22 mouse cellular contexts compared by ENCODE assay signal in the genomic region with DNA sequence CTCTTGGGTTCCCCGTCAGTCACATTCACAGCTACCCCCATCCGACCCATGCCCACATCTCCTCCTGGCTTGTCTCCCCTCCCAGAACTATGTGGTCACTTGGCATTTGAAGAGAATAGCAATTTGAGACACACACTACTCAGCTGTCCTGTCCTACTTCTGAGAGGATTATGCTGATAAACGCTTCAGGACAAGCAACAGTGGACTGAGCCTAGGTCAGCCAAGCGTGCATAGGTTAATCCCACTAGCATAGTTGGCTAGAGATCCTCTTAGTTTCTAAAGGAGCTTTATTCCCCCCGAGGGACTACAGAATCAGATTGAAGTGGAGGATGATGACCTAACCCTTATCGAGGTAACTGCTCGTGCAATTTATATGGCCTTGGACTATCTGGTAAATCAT.
"Had no signal": no experiment of that assay in that cellular context is flagged by ENCODE, and none has a peak within 500 bp of the region (broad histone marks: within the 10 kb centered on the region; RNA-seq: fewer than 3 reads in every experiment).

No protein-coding gene starts in this region.

- ATAC-seq: liver, postnatal 0 days; lung, postnatal 0 days; midbrain, embryonic 16.5 days had no signal

- DNase-seq: liver, embryonic 13.5 days; liver, postnatal 0 days; lung, adult 2 months; lung, postnatal 14 days; lung, postnatal 36 days; midbrain, embryonic 14.5 days; right cerebral cortex, adult 18-20 months; right cerebral cortex, postnatal 25 days; thymus, adult 2 months; thymus, postnatal 25 days; thymus, postnatal 4 days had no signal

- H3K4me3 ChIP-seq: liver, embryonic 13.5 days; liver, embryonic 15.5 days; lung, embryonic 15.5 days; megakaryocyte, embryonic 14.5 days; midbrain, embryonic 12.5 days; myocyte; neural tube, embryonic 13.5 days; neural tube, embryonic 15.5 days; stomach, embryonic 15.5 days had no signal

- H3K9me3 ChIP-seq: liver, embryonic 13.5 days; liver, embryonic 15.5 days; lung, embryonic 15.5 days; megakaryocyte, embryonic 14.5 days; midbrain, embryonic 12.5 days; neural tube, embryonic 13.5 days; neural tube, embryonic 15.5 days; stomach, embryonic 15.5 days had no signal

- H3K9ac ChIP-seq: liver, embryonic 13.5 days; liver, embryonic 15.5 days; liver, postnatal 0 days; lung, embryonic 15.5 days; midbrain, embryonic 12.5 days; neural tube, embryonic 13.5 days; neural tube, embryonic 15.5 days; stomach, embryonic 15.5 days had no signal

- H3K27ac ChIP-seq: liver, embryonic 13.5 days; liver, embryonic 15.5 days; lung, embryonic 15.5 days; macrophage; midbrain, embryonic 12.5 days; neural tube, embryonic 13.5 days; neural tube, embryonic 15.5 days; stomach, embryonic 15.5 days had no signal

- H3K36me3 ChIP-seq: liver, embryonic 13.5 days; liver, embryonic 15.5 days; lung, embryonic 15.5 days; midbrain, embryonic 12.5 days; neural tube, embryonic 13.5 days; neural tube, embryonic 15.5 days; stomach, embryonic 15.5 days had no signal

- H3K4me1 ChIP-seq: liver, embryonic 13.5 days; liver, embryonic 15.5 days; lung, embryonic 15.5 days; stomach, embryonic 15.5 days had no signal

- H3K4me2 ChIP-seq: liver, embryonic 13.5 days; liver, embryonic 15.5 days; lung, embryonic 15.5 days; midbrain, embryonic 12.5 days; neural tube, embryonic 13.5 days; neural tube, embryonic 15.5 days; stomach, embryonic 15.5 days had no signal

- H3K27me3 ChIP-seq: liver, embryonic 13.5 days; liver, embryonic 15.5 days; megakaryocyte, embryonic 14.5 days; neural tube, embryonic 13.5 days; neural tube, embryonic 15.5 days; stomach, embryonic 15.5 days had no signal
